Mouse (Mus musculus) forebrain, embryonic 13.5 days (tissue): Measurements from ENCODE around the gene Gls. TPM values are rescaled to one million over a fixed set of nuclear protein-coding genes. Genes with fewer than 3 reads are reported as not detected.
A peak's percentile ranks its signal among the peaks of the same experiment; 100 is the strongest.

Experiments
- ATAC-seq: fragments of 200-750 bp; cut with Nextera tagmentation; 2 replicates; pipeline ENCODE4 v1.8.0; 2017
- H3K27ac ChIP-seq: fragments of 300-500 bp; sonication (generic); 2 replicates; pipeline ENCODE4 v1.5.1; 2015; ENCODE audit warnings: inconsistent platforms, mild to moderate bottlenecking, moderate library complexity
- H3K27me3 ChIP-seq: fragments of 300-500 bp; sonication (generic); 2 replicates; pipeline ENCODE4 v1.6.1; 2015; ENCODE audit warnings: mild to moderate bottlenecking, inconsistent platforms
- H3K36me3 ChIP-seq: fragments of 300-500 bp; sonication (generic); 2 replicates; pipeline ENCODE4 v1.6.1; 2015; ENCODE audit warnings: mild to moderate bottlenecking, inconsistent platforms; ENCODE audit not compliant: poor library complexity, severe bottlenecking
- H3K4me1 ChIP-seq: fragments of 300-500 bp; sonication (generic); 2 replicates; pipeline ENCODE4 v1.6.1; 2015; ENCODE audit warnings: inconsistent platforms
- H3K4me2 ChIP-seq: fragments of 300-500 bp; sonication (generic); 2 replicates; pipeline ENCODE4 v1.6.1; 2015; ENCODE audit warnings: inconsistent platforms, mild to moderate bottlenecking, moderate library complexity
- H3K4me3 ChIP-seq: fragments of 300-500 bp; sonication (generic); 2 replicates; pipeline ENCODE4 v1.5.1; 2015; ENCODE audit warnings: mild to moderate bottlenecking, inconsistent platforms
- H3K9ac ChIP-seq: fragments of 300-500 bp; sonication (generic); 2 replicates; pipeline ENCODE4 v1.6.1; 2015; ENCODE audit warnings: mild to moderate bottlenecking, inconsistent platforms
- H3K9me3 ChIP-seq: fragments of 300-500 bp; sonication (generic); replicated peaks from 2 replicates; pipeline ENCODE4 v1.6.1; 2016; ENCODE audit warnings: inconsistent platforms
- WGBS: fragments of 180-500 bp; shearing (Covaris S2); methylation state at CpG from one replicate; pipeline ENCODE4 v1.1.7; 2015; 5-methylcytosine and 5-hydroxymethylcytosine counted together
- polyA plus RNA-seq: library from polyadenylated mRNA; unstranded; fragments of >200 nt; fragmentation: Nextera tagmentation; extraction: Ambion mirVana; gene quantifications from 2 replicates; pipeline ENCODE4 v1.2.1, GENCODE M21; 2015

The Gls gene
- polyA plus RNA-seq, 1 experiment from 2014 or later = 23.6 TPM

GRCm38 (mm10) chr1:52150676-52151075 is 82.4 kb downstream of the Gls start:
- WGBS = 60% methylated on average over 11 of the region's 11 CpGs
- Histone ChIP-seq H3K4me3 (no peak overlapping the region), H3K36me3 (peaks cover 6% of the 10 kb centered on the region; the same call in 1 of the 2 replicates), H3K9ac (no peak overlapping the region), H3K27ac (no peak overlapping the region; the same call in 1 of the 2 replicates), H3K4me1 (no peaks in the 10 kb centered on the region; the same call in 1 of the 2 replicates), H3K27me3 (no peaks in the 10 kb centered on the region), H3K4me2 (no peak overlapping the region), H3K9me3 (no peaks in the 10 kb centered on the region)
- ATAC-seq = no peak

GRCm38 (mm10) chr1:52149934-52150346 is 83.1 kb downstream of the Gls start:
- 58% methylated on average over 9 of the region's 9 CpGs for WGBS
- no peak overlapping the region for H3K4me3 ChIP-seq
- H3K36me3 ChIP-seq = 0 out of 2 replicates have a peak, but pooled peaks cover 3% of the 10 kb centered on the region
- H3K4me1 ChIP-seq = no peaks in the 10 kb centered on the region; the same call in 1 of the 2 replicates
- no peak overlapping the region for H3K27ac ChIP-seq
- H3K4me2 ChIP-seq = no peak overlapping the region
- no peaks in the 10 kb centered on the region for H3K9me3 ChIP-seq
- no peak overlapping the region for H3K9ac ChIP-seq
- H3K27me3 ChIP-seq = no peaks in the 10 kb centered on the region
- ATAC-seq = peak; percentile 79

GRCm38 (mm10) chr1:52148696-52149095 is 84.3 kb downstream of the Gls start:
- 0 out of 2 replicates have a peak, but pooled peaks cover under 1% of the 10 kb centered on the region for H3K36me3 ChIP-seq
- no peaks in the 10 kb centered on the region for H3K27me3 ChIP-seq
- H3K4me3 ChIP-seq = no peak overlapping the region
- no peak overlapping the region for H3K4me2 ChIP-seq
- no peak overlapping the region for H3K27ac ChIP-seq
- no peaks in the 10 kb centered on the region for H3K9me3 ChIP-seq
- no peaks in the 10 kb centered on the region; the same call in 1 of the 2 replicates for H3K4me1 ChIP-seq
- ATAC-seq = no peak
- 77% methylated on average over 7 of the region's 7 CpGs for WGBS
- no peak overlapping the region for H3K9ac ChIP-seq

- no peak for ATAC-seq
- Histone ChIP-seq H3K4me3 (no peak overlapping the region), H3K27ac (no peak overlapping the region), H3K36me3 (no peaks in the 10 kb centered on the region), H3K9ac (no peak overlapping the region), H3K4me1 (no peaks in the 10 kb centered on the region; the same call in 1 of the 2 replicates), H3K9me3 (no peaks in the 10 kb centered on the region), H3K27me3 (no peaks in the 10 kb centered on the region), H3K4me2 (no peak overlapping the region)
- WGBS = 83% methylated on average over 7 of the region's 7 CpGs
Measured at GRCm38 (mm10) chr1:52148178-52148577, 84.9 kb downstream of the Gls start.

GRCm38 (mm10) chr1:52147431-52147830 is 85.6 kb downstream of the Gls start:
- H3K9ac ChIP-seq = no peak overlapping the region
- H3K4me3 ChIP-seq = no peak overlapping the region
- ATAC-seq = no peak
- no peaks in the 10 kb centered on the region for H3K27me3 ChIP-seq
- H3K9me3 ChIP-seq = no peaks in the 10 kb centered on the region
- no peak overlapping the region for H3K27ac ChIP-seq
- H3K36me3 ChIP-seq = no peaks in the 10 kb centered on the region
- 88% methylated on average over 2 of the region's 2 CpGs for WGBS
- no peak overlapping the region for H3K4me2 ChIP-seq
- no peaks in the 10 kb centered on the region; the same call in 1 of the 2 replicates for H3K4me1 ChIP-seq

GRCm38 (mm10) chr1:52146214-52146970 is 86.6 kb downstream of the Gls start:
- Histone ChIP-seq H3K4me2 (no peak overlapping the region), H3K27ac (no peak overlapping the region), H3K4me1 (no peaks in the 10 kb centered on the region; the same call in 1 of the 2 replicates), H3K9me3 (no peaks in the 10 kb centered on the region), H3K36me3 (no peaks in the 10 kb centered on the region), H3K9ac (no peak overlapping the region), H3K27me3 (no peaks in the 10 kb centered on the region), H3K4me3 (no peak overlapping the region)
- peak; percentile 80 for ATAC-seq
- WGBS = 59% methylated on average over 12 of the region's 12 CpGs

- Histone ChIP-seq H3K4me1 (no peaks in the 10 kb centered on the region), H3K27ac (no peak overlapping the region), H3K4me3 (no peak overlapping the region), H3K4me2 (no peak overlapping the region), H3K27me3 (no peaks in the 10 kb centered on the region), H3K9ac (no peak overlapping the region), H3K9me3 (no peaks in the 10 kb centered on the region), H3K36me3 (no peaks in the 10 kb centered on the region)
- ATAC-seq = no peak
- 84% methylated on average over 10 of the region's 10 CpGs for WGBS
Measured at GRCm38 (mm10) chr1:52144907-52145306, 88.1 kb downstream of the Gls start.

- H3K27ac ChIP-seq = no peak overlapping the region
- H3K4me1 ChIP-seq = no peaks in the 10 kb centered on the region
- H3K36me3 ChIP-seq = no peaks in the 10 kb centered on the region
- no peaks in the 10 kb centered on the region for H3K27me3 ChIP-seq
- no peak overlapping the region for H3K4me2 ChIP-seq
- no peak overlapping the region for H3K9ac ChIP-seq
- no peaks in the 10 kb centered on the region for H3K9me3 ChIP-seq
- ATAC-seq = no peak
- 91% methylated on average over 7 of the region's 7 CpGs for WGBS
- H3K4me3 ChIP-seq = no peak overlapping the region
Measured at GRCm38 (mm10) chr1:52143596-52144156, 89.4 kb downstream of the Gls start.

- H3K4me2 ChIP-seq = no peak overlapping the region
- 92% methylated on average over 4 of the region's 4 CpGs for WGBS
- no peaks in the 10 kb centered on the region for H3K4me1 ChIP-seq
- H3K27me3 ChIP-seq = no peaks in the 10 kb centered on the region
- no peak for ATAC-seq
- no peaks in the 10 kb centered on the region for H3K36me3 ChIP-seq
- H3K9ac ChIP-seq = no peak overlapping the region
- H3K9me3 ChIP-seq = no peaks in the 10 kb centered on the region
- H3K27ac ChIP-seq = no peak overlapping the region
- H3K4me3 ChIP-seq = no peak overlapping the region
Measured at GRCm38 (mm10) chr1:52143191-52143590, 89.8 kb downstream of the Gls start.

- no peak for ATAC-seq
- H3K4me3 ChIP-seq = no peak overlapping the region
- no peaks in the 10 kb centered on the region for H3K27me3 ChIP-seq
- no peak overlapping the region for H3K4me2 ChIP-seq
- H3K27ac ChIP-seq = no peak overlapping the region
- no peaks in the 10 kb centered on the region for H3K9me3 ChIP-seq
- 0 out of 2 replicates have a peak, but pooled peaks cover 3% of the 10 kb centered on the region for H3K36me3 ChIP-seq
- no peak overlapping the region for H3K9ac ChIP-seq
- no peaks in the 10 kb centered on the region for H3K4me1 ChIP-seq
- 78% methylated on average over 4 of the region's 4 CpGs for WGBS
Measured at GRCm38 (mm10) chr1:52142117-52142516, 90.9 kb downstream of the Gls start.

- Histone ChIP-seq H3K9ac (no peak overlapping the region), H3K4me2 (no peak overlapping the region), H3K27ac (no peak overlapping the region), H3K9me3 (no peaks in the 10 kb centered on the region), H3K4me1 (no peaks in the 10 kb centered on the region), H3K27me3 (no peaks in the 10 kb centered on the region), H3K4me3 (no peak overlapping the region), H3K36me3 (0 out of 2 replicates have a peak, but pooled peaks cover 7% of the 10 kb centered on the region)
- ATAC-seq = no peak
- WGBS = 76% methylated on average over 3 of the region's 3 CpGs
Measured at GRCm38 (mm10) chr1:52141482-52141881, 91.5 kb downstream of the Gls start.

- Histone ChIP-seq H3K4me2 (no peak overlapping the region), H3K36me3 (0 out of 2 replicates have a peak, but pooled peaks cover 7% of the 10 kb centered on the region), H3K9me3 (no peaks in the 10 kb centered on the region), H3K27me3 (no peaks in the 10 kb centered on the region), H3K4me3 (no peak overlapping the region), H3K4me1 (no peaks in the 10 kb centered on the region), H3K9ac (no peak overlapping the region), H3K27ac (no peak overlapping the region)
- 84% methylated on average over 9 of the region's 9 CpGs for WGBS
- ATAC-seq = no peak
Measured at GRCm38 (mm10) chr1:52140534-52140933, 92.5 kb downstream of the Gls start.
